Mouse (Mus musculus) kidney, postnatal 36 days (tissue): ENCODE results near the gene Nupr1.

Experiments used
- DNase-seq, 2 experiments: peaks; one replicate each; pipeline ENCODE4 v3.0.0; 2021 to 2022; ENCODE audit warnings: mixed read lengths in 2 of 2

The Nupr1 gene

GRCm38 (mm10) chr7:126595890-126596289 is 34.8 kb downstream of the Nupr1 start:
- DNase-seq, result no peak

- DNase-seq, result no peak
These were observed 35.6 kb downstream of the Nupr1 start, which contains the start of gene Il27 for GRCm38 (mm10) chr7:126594862-126595561. Gene Il27, minus strand, starts transcription at chr7:126594941.

- DNase-seq, result peak in 1 of 2 experiments; percentile 68
These were observed 42.9 kb downstream of the Nupr1 start for GRCm38 (mm10) chr7:126587779-126588178.

- DNase-seq, result peak; percentile 81
These were observed 43.8 kb downstream of the Nupr1 start for GRCm38 (mm10) chr7:126586839-126587238.

- no peak for DNase-seq
These were observed 44.9 kb downstream of the Nupr1 start, which contains the start of gene Cln3 for GRCm38 (mm10) chr7:126585717-126586116. Gene Cln3, minus strand, starts transcription at chr7:126585817.

GRCm38 (mm10) chr7:126584506-126584977 is 46.1 kb downstream of the Nupr1 start, which contains the start of gene Apobr:
Gene Apobr, plus strand, starts transcription at chr7:126584942.
- no peak for DNase-seq

GRCm38 (mm10) chr7:126583761-126584160 is 46.9 kb downstream of the Nupr1 start:
- no peak for DNase-seq

GRCm38 (mm10) chr7:126583251-126583709 is 47.4 kb downstream of the Nupr1 start:
- peak; percentile 94 to 96 for DNase-seq

GRCm38 (mm10) chr7:126582759-126583158 is 47.9 kb downstream of the Nupr1 start:
- DNase-seq, result peak; percentile 44 to 59

- no peak for DNase-seq
These were observed 49.0 kb downstream of the Nupr1 start for GRCm38 (mm10) chr7:126581661-126582060.

- DNase-seq, result peak; percentile 74 to 88
These were observed 51.5 kb downstream of the Nupr1 start for GRCm38 (mm10) chr7:126579172-126579571.

GRCm38 (mm10) chr7:126576946-126577345 is 53.7 kb downstream of the Nupr1 start:
- peak; percentile 64 to 84 for DNase-seq
